Mouse (Mus musculus) thymus, adult 2 months (tissue): ENCODE data around the gene Tulp2.

Experiments used
- CTCF ChIP-seq: fragments of 200-500 bp; IDR thresholded peaks from 2 replicates; pipeline ENCODE4 v1.5.1; 2012; ENCODE audit warnings: mild to moderate bottlenecking, control low read depth, low read length, moderate library complexity, borderline replicate concordance; ENCODE audit not compliant: control insufficient read depth, poor library complexity, insufficient read depth; ENCODE audit errors: extremely low read depth
- POLR2A ChIP-seq: fragments of 200-500 bp; IDR thresholded peaks from 2 replicates; pipeline ENCODE4 v1.6.1; 2012; ENCODE audit warnings: mild to moderate bottlenecking, low read length, control low read depth, moderate library complexity; ENCODE audit not compliant: control insufficient read depth, poor library complexity, insufficient read depth; ENCODE audit errors: extremely low read depth

DNA sequence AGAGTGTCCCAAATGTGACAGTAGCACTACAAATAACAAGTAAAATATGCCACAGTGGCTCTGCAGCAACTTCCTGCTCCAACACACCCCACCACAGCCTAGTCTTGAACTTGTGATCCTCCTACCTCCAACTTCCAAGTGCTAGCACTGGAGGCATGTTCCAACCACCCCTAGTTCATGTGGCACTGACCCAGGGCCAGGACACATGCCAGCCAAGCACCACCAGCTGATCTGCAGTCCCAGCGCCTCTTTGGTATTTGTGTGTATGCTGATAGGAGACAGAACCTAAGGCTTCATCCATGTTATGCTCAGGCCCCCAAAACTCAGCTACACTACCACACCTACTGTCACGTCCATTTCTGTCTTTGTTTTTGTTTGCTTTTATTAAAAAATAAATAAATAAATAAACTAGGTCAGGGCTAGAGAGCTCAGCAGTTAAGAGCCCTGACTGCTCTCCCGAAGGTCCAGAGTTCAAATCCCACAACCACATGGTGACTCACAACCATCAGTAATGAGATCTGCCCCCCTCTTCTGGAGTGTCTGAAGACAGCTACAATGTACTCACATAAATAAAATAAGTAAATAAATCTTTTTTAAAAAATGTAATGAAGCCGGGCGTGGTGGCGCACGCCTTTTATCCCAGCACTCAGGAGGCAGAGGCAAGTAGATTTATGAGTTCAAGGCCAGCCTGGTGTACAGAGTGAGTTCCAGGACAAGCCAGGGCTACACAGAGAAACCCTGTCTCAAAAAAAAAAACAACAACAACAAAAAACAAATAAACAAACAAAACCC is 17.5 kb upstream of the Tulp2 start:
- TF ChIP-seq POLR2A = no peak
- TF ChIP-seq CTCF = no peak
